Mouse (Mus musculus): ENCODE measurements around the gene Acer1.

GRCm38 (mm10) chr17:56958667-56959066 lies 23.3 kb downstream of the Acer1 start:
- TF ChIP-seq CTCF (IDR thresholded peaks at IDR 0.05; ENCODE audit: low read depth) (no peak), EP300 (IDR thresholded peaks at IDR 0.05; ENCODE audit: low read depth) (no peak)
